Mouse (Mus musculus): Measurements from ENCODE around the gene Slc25a39.
"Not testable (repeated sequence)": the region's sequence is repeated elsewhere in the genome, so short reads cannot be mapped to it uniquely, and the experiment has no call there.

Slc25a39 gene

DNA sequence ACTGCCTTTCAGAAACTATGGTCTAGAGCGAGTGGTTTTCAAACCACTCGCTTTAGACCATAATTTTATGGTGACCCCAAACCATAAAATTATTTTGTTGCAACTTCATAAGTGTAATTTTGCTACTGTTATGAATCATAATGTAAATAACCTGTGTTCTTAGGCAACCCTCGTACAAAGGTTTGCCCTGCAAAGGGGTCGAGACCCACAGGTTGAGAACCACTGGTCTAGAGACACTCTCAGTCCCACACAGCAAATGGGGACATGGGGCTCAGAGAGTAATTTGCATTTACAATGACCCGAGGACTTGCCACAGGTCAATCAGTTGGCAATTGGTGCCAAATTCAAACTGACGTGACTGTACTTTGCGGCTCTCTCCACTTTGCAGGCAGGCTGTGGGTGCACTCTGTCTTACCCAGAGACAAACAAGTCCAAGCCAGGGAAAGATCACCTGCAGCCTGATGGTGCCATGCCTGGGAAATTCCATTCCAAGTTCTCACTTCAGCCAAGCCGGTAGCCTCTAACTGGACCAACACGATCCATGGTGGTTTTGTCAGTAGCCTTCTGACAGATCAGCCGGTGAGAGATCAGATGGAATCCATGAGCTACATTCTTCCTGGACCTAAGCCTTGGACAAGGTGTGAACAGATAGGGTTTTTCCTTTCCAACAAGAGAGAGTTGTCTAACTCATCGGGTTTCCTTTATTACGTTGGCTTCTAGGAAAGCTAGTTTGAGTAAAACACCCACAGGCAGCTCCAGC lies 35.6 kb downstream of the Slc25a39 start:
- DNase-seq (ENCODE audit: low spot score in 2 of 2), result peak; percentile 19 to 41

DNA sequence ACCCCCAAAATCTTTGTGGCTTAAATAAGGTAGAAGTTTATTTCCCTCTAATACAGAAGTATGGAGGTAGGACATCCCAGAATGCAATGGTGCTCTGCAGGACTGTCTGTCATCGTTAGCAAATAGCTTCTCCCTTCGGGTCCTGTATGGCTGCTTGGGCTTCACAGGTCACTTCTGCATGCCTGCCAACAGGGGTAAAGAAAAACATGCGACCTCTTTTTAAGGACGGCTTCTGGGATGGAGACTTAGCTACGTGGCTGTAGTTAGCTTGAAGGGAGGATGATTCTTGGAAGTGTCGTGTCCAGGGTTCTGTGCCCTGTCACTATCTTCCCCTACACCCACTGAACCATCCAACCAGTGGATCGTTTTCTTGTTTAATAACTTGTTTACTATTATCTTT lies 37.5 kb downstream of the Slc25a39 start:
- DNase-seq (ENCODE audit: low spot score in 2 of 2), result peak in 1 of 2 experiments; percentile 16

DNA sequence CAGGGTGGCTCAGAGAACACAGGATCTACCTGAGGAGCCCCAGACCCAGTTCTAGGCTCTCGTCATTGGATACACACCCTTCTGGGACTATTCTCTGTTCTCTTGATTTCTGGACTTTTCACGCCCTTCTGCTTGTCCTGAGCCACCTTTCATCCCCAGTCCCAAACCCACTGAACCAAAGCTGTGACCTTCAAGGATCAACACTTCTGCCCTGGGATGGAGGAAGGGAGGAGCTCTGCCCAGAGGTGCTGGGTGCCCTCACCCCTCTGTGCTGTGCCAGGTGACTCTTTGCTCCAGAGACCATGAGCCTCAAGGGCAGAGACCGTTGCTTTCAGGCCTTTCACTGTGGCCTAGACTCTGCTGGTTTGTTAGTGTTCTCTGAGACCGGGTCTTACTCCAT lies 38.5 kb downstream of the Slc25a39 start:
- DNase-seq (ENCODE audit: low spot score in 2 of 2), result peak in 1 of 2 experiments; percentile 52

DNA sequence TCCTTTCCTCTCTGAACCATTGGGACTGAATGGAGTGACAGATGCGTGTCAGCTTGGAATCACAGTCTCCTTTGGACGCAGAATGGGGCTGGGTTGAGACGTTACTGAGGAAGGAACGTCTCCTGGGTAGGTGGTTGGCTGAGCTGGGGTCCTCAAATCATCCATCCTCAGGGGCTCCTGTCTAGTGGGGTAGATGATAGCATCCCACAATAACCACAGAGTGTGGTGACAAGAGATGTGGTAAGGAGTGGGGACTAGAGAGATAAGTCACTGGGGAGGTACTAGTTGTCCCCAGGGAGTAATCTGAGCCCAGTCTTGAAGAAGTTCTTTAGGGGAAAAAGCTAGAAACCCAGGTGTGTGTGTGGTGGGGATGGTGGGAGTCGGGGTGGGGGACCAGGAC lies 39.4 kb downstream of the Slc25a39 start:
- DNase-seq (ENCODE audit: low spot score in 2 of 2), result peak in 1 of 2 experiments; percentile 17

DNA sequence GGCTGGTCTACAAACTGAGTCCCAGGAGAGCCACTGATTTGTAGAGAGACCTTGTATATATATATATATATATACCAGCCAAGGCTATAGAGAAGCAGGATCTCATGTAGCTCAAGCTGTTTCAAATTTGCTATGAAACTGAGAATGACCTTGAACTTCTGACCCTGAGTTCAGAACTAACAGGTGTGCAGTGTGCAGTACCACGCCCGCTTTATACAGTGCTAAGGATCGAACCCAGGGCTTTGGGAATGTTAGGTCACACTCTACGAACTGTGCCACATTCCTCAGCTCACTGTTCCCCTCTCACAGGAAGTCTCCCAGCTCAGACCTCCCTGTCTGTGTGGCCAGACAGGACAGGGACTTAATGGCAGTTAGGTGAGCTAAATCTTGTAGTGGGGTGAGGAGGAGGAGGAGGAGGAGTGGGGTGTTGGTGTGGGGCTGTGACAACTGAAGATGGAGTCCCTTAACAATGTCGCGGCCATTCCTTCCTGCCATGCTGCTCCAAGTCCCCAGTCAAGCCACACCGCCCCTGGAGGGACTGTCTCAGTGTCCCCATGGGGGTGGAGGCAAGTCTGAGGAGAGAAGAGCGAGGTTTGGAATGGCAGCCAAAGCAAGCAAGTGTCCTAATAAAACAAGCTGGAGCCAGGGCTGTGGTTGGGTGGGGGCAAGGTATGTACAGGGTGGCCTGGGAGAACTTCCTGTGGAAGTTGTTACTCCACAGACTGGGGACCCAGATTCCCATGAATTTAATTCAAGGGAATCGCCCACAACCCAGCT lies 40.1 kb downstream of the Slc25a39 start:
- DNase-seq (ENCODE audit: low spot score in 2 of 2), result peak in 1 of 2 experiments; percentile 19

DNA sequence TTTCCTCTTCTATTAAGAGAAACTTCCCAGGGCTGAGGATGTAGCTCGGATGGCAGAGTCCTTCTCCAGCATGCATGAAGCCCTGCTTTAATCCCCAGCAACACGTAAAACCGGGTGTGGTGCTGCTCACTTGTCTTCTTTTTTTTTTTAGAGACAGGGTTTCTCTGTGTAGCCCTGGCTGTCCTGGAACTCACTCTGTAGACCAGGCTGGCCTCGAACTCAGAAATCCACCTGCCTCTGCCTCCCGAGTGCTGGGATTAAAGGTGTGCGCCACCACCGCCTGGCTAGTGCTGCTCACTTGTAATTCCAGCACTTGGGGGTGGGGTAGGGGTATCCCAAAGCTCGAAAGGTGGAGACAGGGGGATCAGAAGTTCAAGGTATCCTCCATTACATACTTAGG lies 41.6 kb downstream of the Slc25a39 start, which contains the start of gene Slc4a1:
Gene Slc4a1 (minus strand): TSS at position 101 of the 400 bp plus-strand sequence.
- DNase-seq (ENCODE audit: low spot score in 2 of 2), result not testable (repeated sequence)

DNA sequence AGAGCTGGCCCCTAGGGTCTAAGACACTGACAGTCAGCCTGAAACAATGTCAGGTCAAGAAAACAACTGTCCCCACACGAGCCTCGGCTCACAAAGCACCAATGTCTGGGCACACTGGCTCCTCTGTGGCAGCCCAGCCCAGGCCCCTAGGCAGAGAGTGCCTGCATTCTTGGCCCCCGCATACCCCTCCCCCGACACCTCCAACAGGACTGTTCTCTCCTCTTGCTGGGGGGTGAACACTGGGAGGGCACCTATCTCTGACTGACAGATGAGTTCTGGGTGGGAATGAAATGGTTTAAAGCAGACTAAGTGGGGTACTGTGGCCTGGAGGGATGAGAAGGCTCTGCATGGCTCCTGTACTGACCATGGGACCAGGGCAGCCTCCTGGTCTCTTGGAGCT lies 42.0 kb downstream of the Slc25a39 start:
- DNase-seq (ENCODE audit: low spot score in 2 of 2), result peak; percentile 60 to 76

DNA sequence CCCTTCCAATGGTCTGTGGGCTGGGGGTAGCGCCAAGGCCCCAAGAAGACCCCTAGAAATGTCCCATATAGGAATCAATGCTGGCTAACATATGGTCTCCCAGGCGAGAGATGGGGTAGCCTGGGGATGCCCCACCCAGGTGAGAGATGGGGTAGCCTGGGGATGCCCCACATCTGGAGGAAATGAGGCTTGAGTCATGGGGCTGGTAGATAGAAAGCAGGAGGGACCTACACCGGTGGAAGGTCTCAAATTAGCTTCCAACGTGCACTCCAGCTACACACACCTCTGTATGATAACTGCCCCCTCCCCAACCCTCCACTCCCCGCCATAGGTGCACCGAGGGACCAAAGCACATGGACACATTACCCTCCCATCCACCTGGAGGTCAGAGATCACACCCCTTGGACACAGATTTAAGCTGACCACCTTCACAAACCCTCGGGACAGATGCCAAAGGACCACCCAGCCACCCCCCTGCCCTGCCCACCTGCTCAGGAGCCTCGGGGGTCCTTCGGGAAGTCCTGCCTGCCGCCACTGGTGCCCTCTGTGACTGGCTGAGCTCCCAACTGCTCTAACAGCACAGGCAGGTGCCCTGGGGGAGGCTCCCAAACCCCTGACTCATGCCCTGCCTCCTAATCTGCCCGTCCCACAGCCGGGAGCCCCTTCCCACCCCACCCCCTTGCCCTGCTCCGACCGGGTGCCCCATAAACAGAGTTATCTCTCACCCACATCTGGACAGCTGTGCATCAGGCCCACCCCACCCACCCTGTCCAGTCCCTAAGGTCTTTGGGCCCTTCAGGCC lies 43.0 kb downstream of the Slc25a39 start:
- peak; percentile 85 to 87 for DNase-seq (ENCODE audit: low spot score in 2 of 2)

DNA sequence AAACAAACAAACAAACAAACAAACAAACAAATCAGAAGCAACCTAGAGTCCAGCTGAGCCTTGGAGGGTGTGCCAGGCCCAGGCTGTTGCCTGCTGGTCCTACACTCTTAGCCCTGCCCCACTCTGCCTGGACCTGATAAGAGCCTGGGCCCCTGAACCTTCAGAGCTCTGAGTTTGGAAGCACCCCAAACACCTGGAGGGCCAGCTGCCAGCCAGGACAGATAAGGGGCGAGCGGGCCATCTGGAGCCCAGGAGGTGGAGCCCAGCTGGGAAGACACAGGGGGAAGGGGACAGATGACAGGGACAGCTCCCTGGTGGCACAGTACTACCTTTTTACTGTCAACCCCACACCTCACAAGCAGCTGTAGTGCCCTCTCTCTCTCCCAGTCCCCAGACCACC lies 44.1 kb downstream of the Slc25a39 start:
- peak; percentile 85 to 92 for DNase-seq (ENCODE audit: low spot score in 2 of 2)

DNA sequence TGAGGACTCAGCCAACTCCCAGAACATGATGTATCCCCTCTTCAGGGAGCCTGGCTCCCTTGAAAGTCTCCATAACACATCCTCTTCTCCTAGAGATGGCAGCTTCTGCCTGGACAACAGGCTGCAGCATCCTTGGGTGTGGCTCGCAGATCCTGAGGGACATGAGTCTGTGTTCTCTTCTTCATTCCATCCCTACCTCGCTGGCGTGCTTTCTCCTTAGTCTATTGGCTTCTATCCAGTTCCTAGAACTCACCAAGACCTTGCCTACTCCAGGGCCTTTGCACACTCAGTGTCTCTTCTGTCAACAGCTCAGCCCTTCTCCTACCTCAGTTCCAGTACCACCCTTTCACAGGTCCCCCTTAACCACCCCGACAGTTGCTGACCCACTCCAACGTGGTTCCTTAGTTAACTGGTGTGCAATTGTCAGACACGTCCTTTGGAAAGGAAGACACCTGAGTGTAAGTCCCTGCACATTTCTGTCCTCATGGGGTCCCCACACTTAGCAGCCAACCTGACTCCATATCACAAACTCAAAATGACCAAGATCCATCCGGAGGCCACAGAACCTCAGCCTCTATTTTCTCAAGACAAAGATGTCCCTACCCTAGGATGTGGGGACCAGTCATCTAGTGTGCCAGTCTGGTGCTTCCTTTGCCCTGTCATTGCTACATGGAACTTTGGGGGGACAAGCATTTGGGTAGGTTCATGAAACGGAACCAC lies 45.8 kb downstream of the Slc25a39 start:
- peak; percentile 28 to 55 for DNase-seq (ENCODE audit: low spot score in 2 of 2)

DNA sequence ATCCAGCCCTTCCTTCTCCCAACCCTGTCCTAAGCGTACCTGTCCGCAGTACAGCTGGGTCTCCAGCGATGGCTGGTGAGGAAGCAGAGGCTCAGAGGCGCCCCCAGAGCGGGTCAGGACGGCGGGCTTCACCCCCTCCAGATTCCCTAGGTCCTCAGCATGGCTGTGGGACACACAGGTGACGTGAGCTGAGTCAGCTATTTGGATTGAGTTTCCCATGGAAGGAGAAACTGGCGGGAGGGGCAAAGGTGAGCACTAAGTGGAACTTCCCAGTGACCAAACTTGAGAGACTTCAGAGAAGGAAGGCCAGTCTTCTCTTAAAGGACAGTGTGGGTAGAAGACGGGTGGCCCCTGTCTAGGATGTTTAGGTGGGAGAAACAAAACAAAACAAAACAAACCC lies 49.4 kb downstream of the Slc25a39 start:
- peak; percentile 27 to 29 for DNase-seq (ENCODE audit: low spot score in 2 of 2)

DNA sequence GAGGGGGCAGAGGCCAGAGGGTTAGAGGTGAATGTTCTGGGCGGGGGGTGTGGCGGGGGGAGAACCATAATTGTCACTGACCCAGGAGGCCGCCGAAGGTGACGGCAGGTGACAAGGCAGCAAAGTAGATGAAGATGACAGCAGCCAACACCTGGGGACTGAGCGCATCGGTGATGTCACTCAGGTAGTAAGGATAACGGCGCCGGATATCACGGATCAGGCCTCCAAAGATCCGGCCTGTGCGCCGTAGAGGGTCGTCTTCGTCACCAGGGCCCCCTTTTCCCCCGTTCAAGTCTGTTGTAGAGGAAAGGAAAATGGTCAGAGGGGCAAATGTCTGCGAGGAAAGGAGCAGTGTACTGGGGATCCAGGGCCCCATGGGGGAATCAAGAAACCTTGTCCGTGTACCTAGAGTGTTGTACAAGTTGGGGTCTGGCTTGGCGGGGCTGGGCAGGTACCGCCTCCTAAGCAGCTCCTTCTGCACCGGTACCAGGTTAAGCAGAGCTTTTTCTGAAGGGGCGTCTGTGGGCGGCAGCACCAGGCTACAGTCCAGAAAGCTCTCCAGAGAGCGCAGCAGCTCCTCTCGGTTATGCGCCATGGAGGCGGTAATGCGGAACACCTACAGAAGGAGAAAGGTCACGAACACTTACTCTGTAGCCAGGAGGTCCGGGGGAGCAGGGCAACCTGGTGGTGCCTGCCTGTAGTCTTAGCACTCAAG lies 51.0 kb downstream of the Slc25a39 start:
- peak; percentile 33 to 36 for DNase-seq (ENCODE audit: low spot score in 2 of 2)

DNA sequence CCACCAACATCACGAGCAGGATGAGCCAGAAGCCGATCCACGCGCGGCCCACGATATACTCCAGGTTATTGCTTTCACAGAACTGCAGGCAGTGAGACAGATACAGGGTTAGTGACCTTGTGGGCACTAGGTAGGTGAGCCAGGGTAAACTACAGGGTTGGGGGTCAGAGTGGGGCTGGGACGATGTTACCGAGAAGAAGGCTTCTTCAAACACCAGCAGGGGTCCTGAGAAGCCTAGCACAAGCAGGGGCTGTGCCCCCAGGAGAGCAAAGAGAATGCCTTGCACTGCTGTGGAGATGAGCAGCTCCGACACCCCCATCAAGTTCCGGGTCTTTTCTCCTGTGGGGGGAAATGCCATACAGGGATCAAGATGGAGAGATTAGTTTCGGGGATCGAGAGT lies 51.6 kb downstream of the Slc25a39 start:
- DNase-seq (ENCODE audit: low spot score in 2 of 2), result peak in 1 of 2 experiments; percentile 27

DNA sequence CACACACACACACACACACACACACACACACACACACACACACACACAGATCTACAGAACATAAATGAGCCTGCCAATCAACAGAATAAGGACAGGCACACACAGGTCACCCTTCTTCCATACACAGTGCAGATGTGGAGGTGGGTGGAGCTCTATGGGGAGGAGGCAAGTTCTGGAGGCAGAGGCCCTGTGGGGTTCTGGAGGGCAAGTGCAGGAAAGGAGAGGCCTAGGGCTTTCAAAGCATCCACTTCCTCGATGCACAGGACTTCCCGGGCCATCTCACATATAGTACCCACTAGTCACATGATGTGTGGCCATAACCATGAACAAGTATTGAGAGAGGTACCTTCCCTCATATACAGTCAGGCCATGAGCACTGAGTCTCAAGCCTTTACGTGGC lies 52.2 kb downstream of the Slc25a39 start:
- peak; percentile 22 to 28 for DNase-seq (ENCODE audit: low spot score in 2 of 2)

DNA sequence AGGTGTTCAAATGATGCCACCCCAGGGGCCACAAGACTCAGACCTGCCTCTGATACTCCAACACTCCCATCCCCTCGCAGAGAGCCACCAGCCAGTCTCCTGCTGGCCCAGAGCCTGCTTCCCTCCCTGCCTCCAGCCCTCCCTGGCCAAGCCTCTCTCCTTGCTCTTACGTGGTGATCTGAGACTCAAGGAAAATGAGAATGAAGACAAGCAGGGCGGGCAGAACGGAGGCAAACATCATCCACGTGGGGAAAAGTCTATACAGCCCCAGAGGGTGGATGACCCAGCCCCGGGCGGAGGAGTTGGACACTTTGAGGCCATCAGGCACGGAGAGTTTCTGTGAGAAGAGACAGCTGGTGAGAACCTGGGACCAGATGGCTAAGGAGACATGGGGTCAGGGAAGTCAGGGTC lies 54.7 kb downstream of the Slc25a39 start:
- peak; percentile 33 to 40 for DNase-seq (ENCODE audit: low spot score in 2 of 2)
